Mouse (Mus musculus) spleen, adult 2 months (tissue): Measurements from ENCODE around the gene Parg. TPM values are rescaled to one million over a fixed set of nuclear protein-coding genes. Genes with fewer than 3 reads are reported as not detected.
A peak's percentile ranks its signal among the peaks of the same experiment; 100 is the strongest.

Source experiments
- DNase-seq, 2 experiments: peaks; one replicate each; pipeline versions ENCODE4 v3.0.0 to v3.0.0-alpha.2; 2012 to 2021; ENCODE audit warnings: low spot score in 2 of 2, low read depth in 1 of 2
- H3K27ac ChIP-seq: fragments of 200-500 bp; 2 replicates; pipeline ENCODE4 v1.5.1; 2012; ENCODE audit warnings: low read length, inconsistent platforms; ENCODE audit not compliant: insufficient read depth
- H3K27me3 ChIP-seq: fragments of 200-500 bp; 2 replicates; pipeline ENCODE4 v1.6.1; 2012; ENCODE audit warnings: mild to moderate bottlenecking, moderate library complexity, low read length, inconsistent platforms; ENCODE audit not compliant: control insufficient read depth, insufficient read depth
- H3K36me3 ChIP-seq: fragments of 200-500 bp; 2 replicates; pipeline ENCODE4 v1.6.1; 2012; ENCODE audit warnings: mild to moderate bottlenecking, low read length, inconsistent platforms; ENCODE audit not compliant: control insufficient read depth, insufficient read depth
- H3K4me1 ChIP-seq: fragments of 200-500 bp; 2 replicates; pipeline ENCODE4 v1.6.1; 2011; ENCODE audit warnings: inconsistent platforms; ENCODE audit not compliant: control insufficient read depth, insufficient read depth, insufficient read length
- H3K4me3 ChIP-seq: fragments of 200-500 bp; 2 replicates; pipeline ENCODE4 v1.5.1; 2011; ENCODE audit warnings: mild to moderate bottlenecking, inconsistent platforms; ENCODE audit not compliant: insufficient read depth, insufficient read length; ENCODE audit errors: extremely low read depth
- CTCF ChIP-seq: fragments of 200-500 bp; IDR thresholded peaks from 2 replicates; pipeline ENCODE4 v1.5.1; 2011; ENCODE audit warnings: mild to moderate bottlenecking, inconsistent platforms; ENCODE audit not compliant: insufficient read depth, insufficient read length, insufficient replicate concordance; ENCODE audit errors: extremely low read depth
- POLR2A ChIP-seq: fragments of 200-500 bp; IDR thresholded peaks from 2 replicates; pipeline ENCODE4 v1.6.1; 2011; ENCODE audit warnings: low read depth, low read length, inconsistent platforms
- WGBS: fragments of 180-500 bp; shearing (Covaris S2); methylation state at CpG from one replicate; pipeline ENCODE4 v1.1.7; 2018; 5-methylcytosine and 5-hydroxymethylcytosine counted together
- polyA plus RNA-seq: library from polyadenylated mRNA; depleted of rRNA; stranded (reverse); fragments of >200 nt; gene quantifications from 2 replicates; pipeline ENCODE4 v1.2.3, GENCODE M21; 2012; rRNA removed

The Parg gene
- 3.7 and 4.3 TPM in 2 replicates for polyA plus RNA-seq

GRCm38 (mm10) chr14:32201791-32202451 lies at the start of gene Parg, which contains the start of gene Timm23:
Gene Parg, plus strand, starts transcription at chr14:32201949.
Gene Timm23, minus strand, starts transcription at chr14:32201898.
- TF ChIP-seq POLR2A = no peak
- no peak for TF ChIP-seq CTCF
- Histone ChIP-seq H3K27me3 (no peaks in the 10 kb centered on the region), H3K4me3 (peak within 1 kb of the TSS; percentile 99), H3K27ac (peak within 1 kb of the TSS; percentile 65), H3K4me1 (peaks cover 15% of the 10 kb centered on the region), H3K36me3 (peaks cover 6% of the 10 kb centered on the region)
- WGBS = under 1% methylated on average over 76 of the region's 77 CpGs
- peak; percentile 56 to 80 for DNase-seq

- Histone ChIP-seq H3K4me1 (no peaks in the 10 kb centered on the region), H3K27ac (no peak overlapping the region), H3K4me3 (no peak overlapping the region), H3K27me3 (no peaks in the 10 kb centered on the region), H3K36me3 (no peaks in the 10 kb centered on the region)
- WGBS = 85% methylated on average over 18 of the region's 18 CpGs
- no peak for DNase-seq
- TF ChIP-seq CTCF = no peak
- TF ChIP-seq POLR2A = no peak
These were observed 49.3 kb upstream of the Parg start for GRCm38 (mm10) chr14:32152243-32152965.

- TF ChIP-seq POLR2A (no peak), CTCF (no peak)
- Histone ChIP-seq H3K4me3 (no peak overlapping the region), H3K4me1 (no peaks in the 10 kb centered on the region), H3K27me3 (no peaks in the 10 kb centered on the region), H3K36me3 (no peaks in the 10 kb centered on the region), H3K27ac (no peak overlapping the region)
- no peak for DNase-seq
- WGBS = 92% methylated on average over 2 of the region's 2 CpGs
These were observed 48.6 kb upstream of the Parg start for GRCm38 (mm10) chr14:32153156-32153555.

GRCm38 (mm10) chr14:32154758-32155157 lies 47.0 kb upstream of the Parg start:
- Histone ChIP-seq H3K27me3 (no peaks in the 10 kb centered on the region), H3K27ac (no peak overlapping the region), H3K36me3 (no peaks in the 10 kb centered on the region), H3K4me1 (no peaks in the 10 kb centered on the region; the same call in 1 of the 2 replicates), H3K4me3 (no peak overlapping the region)
- 93% methylated on average over 6 of the region's 6 CpGs for WGBS
- no peak for TF ChIP-seq CTCF
- TF ChIP-seq POLR2A = no peak
- DNase-seq = no peak

GRCm38 (mm10) chr14:32159150-32159670 lies 42.5 kb upstream of the Parg start:
- peak; percentile 18 to 53 for DNase-seq
- TF ChIP-seq CTCF = no peak
- no peak for TF ChIP-seq POLR2A
- peak overlapping the region; percentile 72 for H3K27ac ChIP-seq
- H3K4me3 ChIP-seq = peak overlapping the region; percentile 67; the same call in 1 of the 2 replicates
- H3K4me1 ChIP-seq = peaks cover 7% of the 10 kb centered on the region; the same call in 1 of the 2 replicates
- no peaks in the 10 kb centered on the region for H3K27me3 ChIP-seq
- no peaks in the 10 kb centered on the region for H3K36me3 ChIP-seq
- 20% methylated on average over 4 of the region's 4 CpGs for WGBS

GRCm38 (mm10) chr14:32159690-32160246 lies 42.0 kb upstream of the Parg start, which contains the start of gene Ncoa4:
Gene Ncoa4, plus strand, starts transcription at chr14:32159865.
- H3K4me1 ChIP-seq = peaks cover 7% of the 10 kb centered on the region; the same call in 1 of the 2 replicates
- DNase-seq = peak; percentile 95 to 97
- TF ChIP-seq CTCF (no peak), POLR2A (peak; percentile 88)
- H3K27ac ChIP-seq = peak within 1 kb of the TSS; percentile 79
- H3K4me3 ChIP-seq = peak within 1 kb of the TSS; percentile 67
- 1% methylated on average over 39 of the region's 40 CpGs for WGBS
- no peaks in the 10 kb centered on the region for H3K27me3 ChIP-seq
- no peaks in the 10 kb centered on the region for H3K36me3 ChIP-seq

GRCm38 (mm10) chr14:32160563-32160962 lies 41.2 kb upstream of the Parg start:
- Histone ChIP-seq H3K4me1 (peaks cover 12% of the 10 kb centered on the region), H3K4me3 (peak overlapping the region; percentile 67), H3K36me3 (no peaks in the 10 kb centered on the region), H3K27ac (no peak overlapping the region), H3K27me3 (no peaks in the 10 kb centered on the region)
- DNase-seq = no peak
- no peak for TF ChIP-seq POLR2A
- TF ChIP-seq CTCF = no peak
- WGBS = 19% methylated on average over 7 of the region's 7 CpGs
